In genomic region chr2:118606032-118606431, GRCm38 (mm10) we compare ENCODE assay signal across 9 mouse cellular contexts. TPM values are rescaled to one million over a fixed set of nuclear protein-coding genes. Genes with fewer than 3 reads are reported as not detected.
A peak's percentile ranks its signal among the peaks of the same experiment; 100 is the strongest.
DNase-seq lines count a peak whose midpoint lies in the region; ATAC-seq and TF ChIP-seq lines count a peak whose summit lies in the region.
"Had no signal": no experiment of that assay in that cellular context is flagged by ENCODE, and none has a peak within 500 bp of the region (broad histone marks: within the 10 kb centered on the region; RNA-seq: fewer than 3 reads in every experiment).

No protein-coding gene starts in this region.

- no peak for ATAC-seq in liver, embryonic 12.5 days
- peak; percentile 68; the same call in 1 of the 2 replicates for ATAC-seq in megakaryocyte, adult 5-6 weeks (ENCODE audit: poor library complexity, severe bottlenecking)

- intact Hi-C loops in heart, postnatal 36 days (cut with DNase I): loop anchor here (1.0 to 10.0 kb wide), 2 partner anchors 119 to 341 kb away; no protein-coding TSS in a partner anchor

- no peaks in the 10 kb centered on the region for H3K27me3 ChIP-seq in cerebellum, adult 2 months (ENCODE audit: control insufficient read depth, insufficient read depth, low read length)
- no peaks in the 10 kb centered on the region for H3K27me3 ChIP-seq in liver, embryonic 12.5 days (replicated peaks)
- H3K27me3 ChIP-seq: heart, embryonic 15.5 days had no signal

- H3K9me3 ChIP-seq in liver, embryonic 12.5 days (replicated peaks): no peaks in the 10 kb centered on the region
- H3K9me3 ChIP-seq: heart, embryonic 15.5 days had no signal

- peak; percentile 54; the same call in 1 of the 2 replicates for TF ChIP-seq CTCF in cerebellum, adult 2 months (IDR thresholded peaks at IDR 0.05; ENCODE audit: borderline replicate concordance, insufficient read depth, low read depth, low read length)
- TF ChIP-seq CTCF in bone marrow macrophage, adult 2 months (IDR thresholded peaks at IDR 0.05; ENCODE audit: low read depth, low read length): peak; percentile 64

- WGBS in cerebellum, adult 2 months: 78% methylated on average over 2 of the region's 2 CpGs
- 70% methylated on average over 2 of the region's 2 CpGs for WGBS in liver, embryonic 12.5 days (ENCODE audit: insufficient replicate concordance)

- no peak overlapping the region for H3K4me2 ChIP-seq in liver, embryonic 12.5 days
- H3K4me2 ChIP-seq: heart, embryonic 15.5 days had no signal

- no peaks in the 10 kb centered on the region for H3K4me1 ChIP-seq in cerebellum, adult 2 months (ENCODE audit: control insufficient read depth, insufficient read depth, low read length)
- peaks cover 13% of the 10 kb centered on the region for H3K4me1 ChIP-seq in liver, embryonic 12.5 days
- H3K4me1 ChIP-seq in bone marrow macrophage, adult 2 months (ENCODE audit: control insufficient read depth, insufficient read depth, low read length): peaks cover 24% of the 10 kb centered on the region

- H3K27ac ChIP-seq in cerebellum, adult 2 months (ENCODE audit: insufficient read depth, low read length): no peak overlapping the region
- H3K27ac ChIP-seq in liver, embryonic 12.5 days: no peak overlapping the region
- H3K27ac ChIP-seq in bone marrow macrophage, adult 2 months (ENCODE audit: insufficient read depth, low read depth, low read length): no peak overlapping the region
- H3K27ac ChIP-seq: heart, embryonic 15.5 days had no signal

- no peak overlapping the region for H3K4me3 ChIP-seq in cerebellum, adult 2 months (replicated peaks; ENCODE audit: insufficient read depth, low read depth, low read length)
- no peak overlapping the region for H3K4me3 ChIP-seq in liver, embryonic 12.5 days
- H3K4me3 ChIP-seq in bone marrow macrophage, adult 2 months (ENCODE audit: insufficient read depth, low read length): no peak overlapping the region
- H3K4me3 ChIP-seq: heart, embryonic 15.5 days had no signal

- no peak overlapping the region for H3K9ac ChIP-seq in liver, embryonic 12.5 days
- H3K9ac ChIP-seq: heart, embryonic 15.5 days had no signal

- no peak for TF ChIP-seq POLR2A in cerebellum, adult 2 months (IDR thresholded peaks at IDR 0.05; ENCODE audit: borderline replicate concordance, insufficient read depth, low read length)
- TF ChIP-seq POLR2A in bone marrow macrophage, adult 2 months (IDR thresholded peaks at IDR 0.05; ENCODE audit: borderline replicate concordance, low read depth, low read length): no peak

- H3K36me3 ChIP-seq in liver, embryonic 12.5 days: peaks cover 99% of the 10 kb centered on the region

- DNase-seq in cerebellum, adult 2 months: peak; percentile 12 to 30
- DNase-seq in cerebellum, adult 11 months: no peak
- DNase-seq in liver: peak; percentile 60
- DNase-seq in heart, postnatal 36 days: peak; percentile 57 to 66
- peak; percentile 27 to 58 for DNase-seq in thymus, postnatal 10 days (ENCODE audit: low spot score in 2 of 2)

RNA-seq across cellular contexts. Expression of gene Bub1b, which starts 8.0 kb away (rescaled TPM):
- polyA plus RNA-seq in cerebellum, adult 2 months (2012; rRNA removed): 2.9 and 3.4 TPM in 2 replicates
- polyA plus RNA-seq in liver, embryonic 12.5 days (2016; fragmentation: Nextera tagmentation; extraction: Ambion mirVana): 70.9 and 72.5 TPM in 2 replicates
- polyA plus RNA-seq in bone marrow macrophage, adult 2 months (2012; ENCODE audit: insufficient read depth, insufficient read length, missing spikeins): 43.3 and 49.9 TPM in 2 replicates
- 1 to 10 TPM; 1.4 to 1.8 TPM for total RNA-seq in heart, postnatal 36 days (2021)
- 48.8 and 63.4 TPM in 2 replicates for total RNA-seq in megakaryocyte, adult 5-6 weeks (2015)
- total RNA-seq in megakaryocyte, adult 5-6 weeks (2017): 139 TPM in 2 replicates

RNA-seq across cellular contexts. Expression of gene Bmf, which starts 56.5 kb away (rescaled TPM):
- 8.6 and 9.2 TPM in 2 replicates for polyA plus RNA-seq in cerebellum, adult 2 months (2012; rRNA removed)
- polyA plus RNA-seq in liver, embryonic 12.5 days (2016; fragmentation: Nextera tagmentation; extraction: Ambion mirVana): 0.62 and 0.83 TPM in 2 replicates
- polyA plus RNA-seq in bone marrow macrophage, adult 2 months (2012; ENCODE audit: insufficient read depth, insufficient read length, missing spikeins): 30.0 and 44.1 TPM in 2 replicates
- total RNA-seq in heart, postnatal 36 days (2021): 1 to 10 TPM; 6.7 to 8.2 TPM
- total RNA-seq in megakaryocyte, adult 5-6 weeks (2015): 8.8 and 12.4 TPM in 2 replicates
- 9.7 and 11.5 TPM in 2 replicates for total RNA-seq in megakaryocyte, adult 5-6 weeks (2017)

RNA-seq across cellular contexts. Expression of gene Pak6, which starts 57.1 kb away (rescaled TPM):
- 5.6 and 6.4 TPM in 2 replicates for polyA plus RNA-seq in cerebellum, adult 2 months (2012; rRNA removed)
- polyA plus RNA-seq in liver, embryonic 12.5 days (2016; fragmentation: Nextera tagmentation; extraction: Ambion mirVana): 1.4 and 1.9 TPM in 2 replicates
- not detected in 2 replicates for polyA plus RNA-seq in bone marrow macrophage, adult 2 months (2012; ENCODE audit: insufficient read depth, insufficient read length, missing spikeins)
- total RNA-seq in heart, postnatal 36 days (2021): 10 to 100 TPM; 10.1 to 13.0 TPM
- total RNA-seq in megakaryocyte, adult 5-6 weeks (2015): not detected in 2 replicates
- not detected in 2 replicates for total RNA-seq in megakaryocyte, adult 5-6 weeks (2017)

Comparison
In these comparisons a context has a peak if more than half of its experiments do, and no peak if none do; other contexts are left out.
1. RNA of gene Bub1b, which starts 8.0 kb away (polyA plus RNA-seq): 70.9 to 72.5 TPM in liver, embryonic 12.5 days and 43.3 to 49.9 TPM in bone marrow macrophage, adult 2 months; 2.9 to 3.4 TPM in cerebellum, adult 2 months; every median in the first group is over 10 times any median in the second.